Mouse (Mus musculus) MEL (cell line): ENCODE data around the gene Rpl15. TPM values are rescaled to one million over a fixed set of nuclear protein-coding genes. Genes with fewer than 3 reads are reported as not detected.

ENCODE experiments used
- DNase-seq: peaks from one replicate; pipeline ENCODE4 v3.0.0; 2011; ENCODE audit warnings: low read depth, low spot score
- H3K27ac ChIP-seq: 2 replicates; pipeline ENCODE4 v1.5.1; 2012; ENCODE audit warnings: low read depth, mild to moderate bottlenecking, control low read depth, low read length, moderate library complexity; ENCODE audit not compliant: control insufficient read depth
- H3K27me3 ChIP-seq, 2 experiments: fragments of 150-350 bp in 1 of 2; sonication (generic) in 1 of 2; 2 replicates each; pipeline ENCODE4 v1.6.1; 2012; ENCODE audit warnings: low read length in 2 of 2, mild to moderate bottlenecking in 2 of 2, improper control_type of control experiment in 1 of 2, moderate library complexity in 1 of 2; ENCODE audit not compliant: insufficient read depth in 2 of 2, control insufficient read depth in 1 of 2
- H3K36me3 ChIP-seq, 2 experiments: 2 replicates each; pipeline ENCODE4 v1.6.1; 2012 to 2014; ENCODE audit warnings: low read length in 2 of 2, improper control_type of control experiment in 1 of 2, inconsistent platforms in 1 of 2, mild to moderate bottlenecking in 1 of 2; ENCODE audit not compliant: insufficient read depth in 2 of 2, control insufficient read depth in 1 of 2
- H3K4me1 ChIP-seq, 2 experiments: fragments of 150-350 bp in 1 of 2; sonication (generic) in 1 of 2; 2 replicates each; pipeline ENCODE4 v1.6.1; 2012; ENCODE audit warnings: low read length in 2 of 2, improper control_type of control experiment in 1 of 2, mild to moderate bottlenecking in 1 of 2; ENCODE audit not compliant: insufficient read depth in 2 of 2, control insufficient read depth in 1 of 2
- H3K4me3 ChIP-seq, 2 experiments: fragments of 150-350 bp in 1 of 2; sonication (generic) in 1 of 2; 2 replicates each; pipeline ENCODE4 v1.5.1; 2012; ENCODE audit warnings: low read depth in 2 of 2, low read length in 2 of 2, mild to moderate bottlenecking in 2 of 2, moderate library complexity in 2 of 2, control low read depth in 1 of 2, improper control_type of control experiment in 1 of 2; ENCODE audit not compliant: control insufficient read depth in 1 of 2, insufficient read depth in 1 of 2
- H3K79me2 ChIP-seq: 2 replicates; pipeline ENCODE4 v1.6.1; 2012; ENCODE audit warnings: mild to moderate bottlenecking, low read length, moderate library complexity; ENCODE audit not compliant: control insufficient read depth, poor library complexity, insufficient read depth
- H3K9ac ChIP-seq: 2 replicates; pipeline ENCODE4 v1.6.1; 2012; ENCODE audit warnings: low read depth, mild to moderate bottlenecking, control low read depth, low read length, moderate library complexity; ENCODE audit not compliant: control insufficient read depth, poor library complexity, severe bottlenecking
- H3K9me3 ChIP-seq: fragments of 150-350 bp; sonication (generic); replicated peaks from 2 replicates; pipeline ENCODE4 v1.6.1; 2012; ENCODE audit warnings: mild to moderate bottlenecking, low read length, improper control_type of control experiment, moderate library complexity; ENCODE audit not compliant: insufficient read depth
- CHD1 ChIP-seq: IDR thresholded peaks from 2 replicates; pipeline ENCODE4 v1.6.1; 2012; ENCODE audit warnings: low read depth, mild to moderate bottlenecking, inconsistent platforms, low read length, improper control_type of control experiment
- CTCF ChIP-seq, 3 experiments: IDR thresholded peaks in 2 of 3; conservative IDR thresholded peaks in 1 of 3; 2 replicates each; pipeline ENCODE4 v1.5.1; 2011 to 2012; ENCODE audit warnings: low read length in 3 of 3, low read depth in 2 of 3, mild to moderate bottlenecking in 2 of 3, improper control_type of control experiment in 1 of 3, inconsistent platforms in 1 of 3, mixed read lengths in 1 of 3, moderate library complexity in 1 of 3; ENCODE audit not compliant: control insufficient read depth in 1 of 3, insufficient read depth in 1 of 3, poor library complexity in 1 of 3, severe bottlenecking in 1 of 3
- ELF1 ChIP-seq: IDR thresholded peaks from 2 replicates; pipeline ENCODE4 v1.6.1; 2014; ENCODE audit warnings: low read depth, mild to moderate bottlenecking, inconsistent platforms, low read length, improper control_type of control experiment, moderate library complexity
- EP300 ChIP-seq, 2 experiments: IDR thresholded peaks; 2 replicates each; pipeline ENCODE4 v1.6.1; 2011; ENCODE audit warnings: improper control_type of control experiment in 2 of 2, low read length in 2 of 2, low read depth in 1 of 2, mild to moderate bottlenecking in 1 of 2
- ETS1 ChIP-seq: IDR thresholded peaks from 2 replicates; pipeline ENCODE4 v1.6.1; 2012; ENCODE audit warnings: low read depth, mild to moderate bottlenecking, inconsistent platforms, low read length, improper control_type of control experiment, moderate library complexity
- GABPA ChIP-seq: IDR thresholded peaks from 2 replicates; pipeline ENCODE4 v1.6.1; 2012; ENCODE audit warnings: low read depth, mild to moderate bottlenecking, inconsistent platforms, low read length, improper control_type of control experiment, moderate library complexity
- GATA1 ChIP-seq: IDR thresholded peaks from 2 replicates; pipeline ENCODE4 v1.6.1; 2011; ENCODE audit warnings: low read depth, low read length, improper control_type of control experiment
- KAT2A ChIP-seq: conservative IDR thresholded peaks from 2 replicates; pipeline ENCODE4 v1.6.1; 2012; ENCODE audit warnings: low read depth, low read length, improper control_type of control experiment, inconsistent platforms
- MAFK ChIP-seq: IDR thresholded peaks from 2 replicates; pipeline ENCODE4 v1.6.1; 2011; ENCODE audit warnings: low read depth, mild to moderate bottlenecking, low read length, improper control_type of control experiment, borderline replicate concordance
- MAX ChIP-seq: IDR thresholded peaks from 2 replicates; pipeline ENCODE4 v1.6.1; 2011; ENCODE audit warnings: low read length, improper control_type of control experiment
- MAZ ChIP-seq: IDR thresholded peaks from 2 replicates; pipeline ENCODE4 v1.6.1; 2012; ENCODE audit warnings: low read depth, mild to moderate bottlenecking, inconsistent platforms, low read length, improper control_type of control experiment
- MEF2A ChIP-seq: IDR thresholded peaks from 2 replicates; pipeline ENCODE4 v1.6.1; 2014; ENCODE audit warnings: low read depth, mild to moderate bottlenecking, inconsistent platforms, low read length, improper control_type of control experiment; ENCODE audit not compliant: poor library complexity, insufficient replicate concordance, severe bottlenecking; ENCODE audit errors: extremely low read depth
- MXI1 ChIP-seq: IDR thresholded peaks from 2 replicates; pipeline ENCODE4 v1.6.1; 2011; ENCODE audit warnings: mild to moderate bottlenecking, low read depth, low read length, improper control_type of control experiment
- NELFE ChIP-seq: IDR thresholded peaks from 2 replicates; pipeline ENCODE4 v1.6.1; 2011; ENCODE audit warnings: low read depth, low read length, improper control_type of control experiment
- POLR2AphosphoS2 ChIP-seq: IDR thresholded peaks from 2 replicates; pipeline ENCODE4 v1.6.1; 2011; ENCODE audit warnings: low read length, improper control_type of control experiment
- POLR2AphosphoS5 ChIP-seq: IDR thresholded peaks from 2 replicates; pipeline ENCODE4 v1.6.1; 2012; ENCODE audit warnings: low read depth, borderline replicate concordance, mild to moderate bottlenecking, inconsistent platforms, low read length, moderate library complexity, mixed read lengths
- RAD21 ChIP-seq: IDR thresholded peaks from 2 replicates; pipeline ENCODE4 v1.6.1; 2011; ENCODE audit warnings: mild to moderate bottlenecking, low read depth, low read length, improper control_type of control experiment
- SIN3A ChIP-seq: IDR thresholded peaks from 2 replicates; pipeline ENCODE4 v1.6.1; 2012; ENCODE audit warnings: low read length, improper control_type of control experiment, inconsistent platforms
- SMC3 ChIP-seq: IDR thresholded peaks from 2 replicates; pipeline ENCODE4 v1.6.1; 2011; ENCODE audit warnings: low read depth, low read length, improper control_type of control experiment
- TAL1 ChIP-seq: IDR thresholded peaks from 2 replicates; pipeline ENCODE4 v1.6.1; 2012; ENCODE audit warnings: mild to moderate bottlenecking, inconsistent platforms, low read length, moderate library complexity, mixed read lengths
- TBP ChIP-seq: IDR thresholded peaks from 2 replicates; pipeline ENCODE4 v1.8.0; 2011; ENCODE audit warnings: low read depth, low read length, improper control_type of control experiment
- TCF12 ChIP-seq: IDR thresholded peaks from 2 replicates; pipeline ENCODE4 v1.6.1; 2014; ENCODE audit warnings: low read depth, mild to moderate bottlenecking, inconsistent platforms, low read length, improper control_type of control experiment, moderate library complexity
- UBTF ChIP-seq: IDR thresholded peaks from 2 replicates; pipeline ENCODE4 v1.6.1; 2012; ENCODE audit warnings: low read depth, mild to moderate bottlenecking, inconsistent platforms, low read length, improper control_type of control experiment, moderate library complexity, borderline replicate concordance; ENCODE audit not compliant: insufficient read depth
- USF1 ChIP-seq: IDR thresholded peaks from 2 replicates; pipeline ENCODE4 v1.6.1; 2014; ENCODE audit warnings: low read depth, mild to moderate bottlenecking, inconsistent platforms, low read length, improper control_type of control experiment, moderate library complexity
- ZC3H11A ChIP-seq: IDR thresholded peaks from 2 replicates; pipeline ENCODE4 v1.6.1; 2012; ENCODE audit warnings: low read depth, mild to moderate bottlenecking, inconsistent platforms, low read length, improper control_type of control experiment
- ZKSCAN1 ChIP-seq: IDR thresholded peaks from 2 replicates; pipeline ENCODE4 v1.6.1; 2012; ENCODE audit warnings: low read depth, mild to moderate bottlenecking, inconsistent platforms, low read length, improper control_type of control experiment, moderate library complexity
- polyA plus RNA-seq, 2 experiments: library from polyadenylated mRNA; stranded (reverse) in 1 of 2; unstranded in 1 of 2; fragments of >175 nt in 1 of 2; fragments of >200 nt in 1 of 2; gene quantifications; 2 replicates each; pipeline versions ENCODE4 v1.2.1 to v1.2.4; 2012; ENCODE audit warnings: low replicate concordance in 2 of 2, low read depth in 1 of 2; ENCODE audit not compliant: insufficient read length in 2 of 2, insufficient read depth in 1 of 2, missing spikeins in 1 of 2
- total RNA-seq: library from RNA; depleted of rRNA; stranded (reverse); fragments of 300-350 nt; gene quantifications from 2 replicates; pipeline ENCODE4 v1.2.3, GENCODE M21; 2012

The Rpl15 gene
- total and polyA plus RNA-seq, 3 experiments: 99.6 to 1,810 (median 885) TPM

- peaks cover 3% of the 10 kb centered on the region; the same call in 1 of the 2 replicates for H3K79me2 ChIP-seq
- peaks cover 0 to 14% of the 10 kb centered on the region in 2 experiments; a peak in 2 of 4 replicates for H3K36me3 ChIP-seq
- peaks cover 5 to 10% of the 10 kb centered on the region in 2 experiments; a peak in 3 of 4 replicates for H3K4me1 ChIP-seq
- TF ChIP-seq GABPA (no peak), CTCF (IDR thresholded peaks at IDR 0.05 in 2 of 3, conservative IDR thresholded peaks at IDR 0.05 in 1 of 3; ENCODE audit: control insufficient read depth in 1 of 3, insufficient read depth in 1 of 3, low read depth in 2 of 3, low read length in 3 of 3, poor library complexity in 1 of 3, severe bottlenecking in 1 of 3) (0 out of 6 replicates have a peak, but pooled peaks of 1 of the 3 experiments have one; percentile 2), ELF1 (peak; percentile 67; the same call in 1 of the 2 replicates), USF1 (no peak), ZKSCAN1 (no peak), SIN3A (peak; percentile 52; the same call in 1 of the 2 replicates), MEF2A (no peak), MXI1 (peak; percentile 66), MAFK (no peak), GATA1 (no peak), UBTF (no peak), TAL1 (peak; percentile 45), POLR2AphosphoS2 (no peak), MAZ (peak; percentile 73), ETS1 (0 out of 2 replicates have a peak, but pooled peaks have one; percentile 31), TCF12 (peak; percentile 60)
- TF ChIP-seq, all 39 proteins: peak for 8
- peak; percentile 97 for DNase-seq
- Histone ChIP-seq H3K4me3 (peak within 1 kb of the TSS; percentile 85 to 93), H3K9me3 (no peaks in the 10 kb centered on the region), H3K9ac (peak within 1 kb of the TSS; percentile 93), H3K27me3 (no peaks in the 10 kb centered on the region), H3K27ac (peak within 1 kb of the TSS; percentile 90)
Measured at GRCm38 (mm10) chr14:18238750-18239731, 32.1 kb downstream of the Rpl15 start, which contains the start of gene Nr1d2. Nr1d2 (minus strand) TSS chr14:18239127.

DNA sequence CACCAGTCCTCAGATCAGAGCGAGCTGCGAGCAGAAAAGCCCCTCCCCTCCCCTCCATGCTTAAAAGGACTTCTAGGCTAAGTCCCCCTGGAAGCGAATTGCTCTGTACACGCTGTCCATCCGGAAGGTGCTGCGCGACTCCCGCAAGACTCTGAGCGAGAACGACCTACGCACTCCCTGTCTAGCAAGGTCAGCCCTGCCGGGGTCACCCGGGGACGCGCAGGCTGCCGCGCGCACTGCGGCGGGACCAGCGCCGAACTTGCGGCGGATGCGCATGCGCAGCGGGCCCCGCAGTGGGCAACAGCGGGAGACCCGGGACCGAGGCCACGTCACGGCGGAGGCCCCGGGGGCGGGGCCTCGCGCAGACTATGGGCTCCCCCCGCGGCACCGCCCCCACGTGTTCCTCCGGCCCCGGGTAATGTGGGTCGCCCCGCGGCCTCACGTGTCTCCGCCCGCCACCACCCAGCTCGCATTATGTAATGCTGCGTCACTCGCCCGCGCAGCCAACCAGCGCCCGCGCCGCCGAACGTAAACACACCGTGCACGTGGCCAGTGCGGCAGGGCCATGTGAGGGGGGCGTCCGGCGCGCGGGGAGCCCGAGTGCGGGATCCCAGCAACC is 33.0 kb downstream of the Rpl15 start:
- Histone ChIP-seq H3K79me2 (peaks cover 3% of the 10 kb centered on the region; the same call in 1 of the 2 replicates), H3K9me3 (no peaks in the 10 kb centered on the region), H3K27me3 (no peaks in the 10 kb centered on the region), H3K27ac (peak overlapping the region; percentile 90), H3K4me1 (peaks cover 5 to 10% of the 10 kb centered on the region in 2 experiments), H3K36me3 (peaks cover 0 to 19% of the 10 kb centered on the region in 2 experiments; a peak in 2 of 4 replicates), H3K9ac (peak overlapping the region; percentile 93), H3K4me3 (peak overlapping the region; percentile 79 to 93)
- peak; percentile 97 for DNase-seq
- TF ChIP-seq NELFE (peak; percentile 89), EP300 (IDR thresholded peaks at IDR 0.05; ENCODE audit: low read depth in 1 of 2, low read length in 2 of 2) (no peak), SMC3 (no peak), KAT2A (no peak), SIN3A (peak; percentile 98), USF1 (peak; percentile 92), ZC3H11A (no peak), GATA1 (no peak), POLR2AphosphoS5 (peak; percentile 35; the same call in 1 of the 2 replicates), CTCF (IDR thresholded peaks at IDR 0.05 in 2 of 3, conservative IDR thresholded peaks at IDR 0.05 in 1 of 3; ENCODE audit: control insufficient read depth in 1 of 3, insufficient read depth in 1 of 3, low read depth in 2 of 3, low read length in 3 of 3, poor library complexity in 1 of 3, severe bottlenecking in 1 of 3) (no peak), MAX (peak; percentile 98), GABPA (no peak), RAD21 (no peak), CHD1 (no peak), TBP (peak; percentile 78), MAFK (no peak), ELF1 (no peak)
